Mouse (Mus musculus) ES-Bruce4 (cell line): ENCODE results near the gene Ccdc121.

Experiments used
- CTCF ChIP-seq: IDR thresholded peaks from one replicate; pipeline ENCODE4 v1.8.1; 2011; ENCODE audit warnings: low read depth, low read length
- EP300 ChIP-seq: IDR thresholded peaks from 2 replicates; pipeline ENCODE4 v1.6.1; 2011; ENCODE audit warnings: low read depth, low read length; ENCODE audit not compliant: insufficient read depth
- POLR2A ChIP-seq: IDR thresholded peaks from one replicate; pipeline ENCODE4 v1.8.1; 2011; ENCODE audit warnings: low read length; ENCODE audit not compliant: insufficient read depth

- TF ChIP-seq POLR2A (no peak), EP300 (no peak), CTCF (no peak)
These were observed 39.6 kb upstream of the Ccdc121 start for GRCm38 (mm10) chr1:181550826-181551225.
